Mouse (Mus musculus) heart, adult 11 months (tissue): ENCODE measurements around the gene Apobec2.

Experiments
- DNase-seq: peaks from one replicate; pipeline ENCODE4 v3.0.0; 2022

Gene Apobec2

GRCm38 (mm10) chr17:48407910-48408525 is 24.7 kb downstream of the Apobec2 start:
- DNase-seq = no peak

- peak; percentile 70 for DNase-seq
Measured at GRCm38 (mm10) chr17:48407154-48407553, 25.6 kb downstream of the Apobec2 start.

GRCm38 (mm10) chr17:48404706-48405105 is 28.0 kb downstream of the Apobec2 start:
- no peak for DNase-seq

GRCm38 (mm10) chr17:48403848-48404247 is 28.9 kb downstream of the Apobec2 start:
- no peak for DNase-seq

- DNase-seq = peak; percentile 43
Measured at GRCm38 (mm10) chr17:48402751-48403150, 30.0 kb downstream of the Apobec2 start.

- peak; percentile 65 for DNase-seq
Measured at GRCm38 (mm10) chr17:48401710-48402109, 31.0 kb downstream of the Apobec2 start.

- no peak for DNase-seq
Measured at GRCm38 (mm10) chr17:48392616-48393015, 40.1 kb downstream of the Apobec2 start.

- DNase-seq = peak; percentile 74
Measured at GRCm38 (mm10) chr17:48391446-48391845, 41.3 kb downstream of the Apobec2 start.

- DNase-seq = peak; percentile 69
Measured at GRCm38 (mm10) chr17:48389442-48389841, 43.3 kb downstream of the Apobec2 start.

GRCm38 (mm10) chr17:48388666-48389065 is 44.1 kb downstream of the Apobec2 start:
- DNase-seq = peak; percentile 69

GRCm38 (mm10) chr17:48385786-48386461 is 46.8 kb downstream of the Apobec2 start:
- DNase-seq = peak; percentile 77

GRCm38 (mm10) chr17:48379050-48379449 is 53.7 kb downstream of the Apobec2 start:
- no peak for DNase-seq

- DNase-seq = peak; percentile 36
Measured at GRCm38 (mm10) chr17:48376102-48376501, 56.6 kb downstream of the Apobec2 start.

GRCm38 (mm10) chr17:48372987-48373386 is 59.7 kb downstream of the Apobec2 start:
- DNase-seq = peak; percentile 75

- no peak for DNase-seq
Measured at GRCm38 (mm10) chr17:48371621-48372020, 61.1 kb downstream of the Apobec2 start.
